Mouse (Mus musculus) lung, postnatal 0 days (tissue): ENCODE data around the gene Mmrn2. TPM values are rescaled to one million over a fixed set of nuclear protein-coding genes. Genes with fewer than 3 reads are reported as not detected.

Experiments used
- ATAC-seq: fragments of 200-750 bp; cut with Nextera tagmentation; 2 replicates; pipeline ENCODE4 v1.8.0; 2017; ENCODE audit warnings: moderate library complexity
- DNase-seq: peaks from one replicate; pipeline ENCODE4 v3.0.0-alpha.2; 2016; ENCODE audit warnings: low spot score
- H3K27ac ChIP-seq: fragments of 300-500 bp; sonication (generic); 2 replicates; pipeline ENCODE4 v1.5.1; 2014; ENCODE audit warnings: antibody characterized with exemption, mild to moderate bottlenecking, low read length, mixed read lengths
- H3K27me3 ChIP-seq: fragments of 300-500 bp; sonication (generic); replicated peaks from 2 replicates; pipeline ENCODE4 v1.6.1; 2014; ENCODE audit warnings: low read length, mixed read lengths; ENCODE audit not compliant: insufficient read depth
- H3K36me3 ChIP-seq: fragments of 300-500 bp; sonication (generic); 2 replicates; pipeline ENCODE4 v1.6.1; 2014; ENCODE audit warnings: low read length, mixed read lengths; ENCODE audit not compliant: insufficient read depth
- H3K4me1 ChIP-seq: fragments of 300-500 bp; sonication (generic); 2 replicates; pipeline ENCODE4 v1.6.1; 2014; ENCODE audit warnings: antibody characterized with exemption, low read depth, low read length, mixed read lengths; ENCODE audit not compliant: insufficient read depth
- H3K4me2 ChIP-seq: fragments of 300-500 bp; sonication (generic); replicated peaks from 2 replicates; pipeline ENCODE4 v1.6.1; 2014; ENCODE audit warnings: low read depth, mild to moderate bottlenecking, low read length, moderate library complexity, mixed read lengths
- H3K4me3 ChIP-seq: fragments of 300-500 bp; sonication (generic); 2 replicates; pipeline ENCODE4 v1.5.1; 2014; ENCODE audit warnings: low read depth, low read length
- H3K9ac ChIP-seq: fragments of 300-500 bp; sonication (generic); replicated peaks from 2 replicates; pipeline ENCODE4 v1.6.1; 2014; ENCODE audit warnings: low read depth, mild to moderate bottlenecking
- H3K9me3 ChIP-seq: fragments of 300-500 bp; sonication (generic); 2 replicates; pipeline ENCODE4 v1.6.1; 2016; ENCODE audit warnings: low read length, mixed read lengths
- CTCF ChIP-seq: IDR thresholded peaks from 2 replicates; pipeline ENCODE4 v1.5.1; 2016; ENCODE audit warnings: antibody characterized with exemption, mild to moderate bottlenecking
- EP300 ChIP-seq: IDR thresholded peaks from 2 replicates; pipeline ENCODE4 v1.6.1; 2016; ENCODE audit warnings: antibody characterized with exemption, mild to moderate bottlenecking, control low read depth
- WGBS: fragments of 180-500 bp; shearing (Covaris S2); extraction: QIAGEN DNeasy Blood & Tissue Kit; methylation state at CpG from one replicate; pipeline ENCODE4 v1.1.7; 2014; 5-methylcytosine and 5-hydroxymethylcytosine counted together
- polyA plus RNA-seq: library from polyadenylated mRNA; unstranded; fragments of >200 nt; fragmentation: Nextera tagmentation; extraction: Ambion mirVana; gene quantifications from 2 replicates; pipeline ENCODE4 v1.2.1, GENCODE M21; 2015

Mmrn2 gene
- polyA plus RNA-seq, 1 experiment from 2014 or later, result 15.4 TPM

- Histone ChIP-seq H3K4me1 (no peaks in the 10 kb centered on the region), H3K4me2 (no peak overlapping the region), H3K9me3 (no peaks in the 10 kb centered on the region), H3K27ac (no peak overlapping the region), H3K9ac (no peak overlapping the region), H3K36me3 (no peaks in the 10 kb centered on the region), H3K27me3 (no peaks in the 10 kb centered on the region), H3K4me3 (no peak overlapping the region)
- no peak for ATAC-seq
- TF ChIP-seq EP300, result no peak
- no peak for TF ChIP-seq CTCF
- DNase-seq, result no peak
- WGBS, result 86% methylated on average over 3 of the region's 3 CpGs
These were observed 65.3 kb downstream of the Mmrn2 start for GRCm38 (mm10) chr14:34440526-34441066.

- H3K36me3 ChIP-seq, result no peaks in the 10 kb centered on the region
- H3K4me1 ChIP-seq, result no peaks in the 10 kb centered on the region
- TF ChIP-seq EP300, result no peak
- no peak for TF ChIP-seq CTCF
- H3K4me2 ChIP-seq, result no peak overlapping the region
- no peak overlapping the region for H3K27ac ChIP-seq
- H3K27me3 ChIP-seq, result no peaks in the 10 kb centered on the region
- DNase-seq, result no peak
- H3K9me3 ChIP-seq, result no peaks in the 10 kb centered on the region
- H3K9ac ChIP-seq, result no peak overlapping the region
- no peak for ATAC-seq
- WGBS, result 83% methylated on average over 4 of the region's 4 CpGs
- no peak overlapping the region for H3K4me3 ChIP-seq
These were observed 67.3 kb downstream of the Mmrn2 start for GRCm38 (mm10) chr14:34442531-34442930.

GRCm38 (mm10) chr14:34444368-34444767 is 69.1 kb downstream of the Mmrn2 start:
- Histone ChIP-seq H3K9ac (no peak overlapping the region), H3K27me3 (no peaks in the 10 kb centered on the region), H3K4me1 (no peaks in the 10 kb centered on the region), H3K9me3 (no peaks in the 10 kb centered on the region), H3K4me2 (no peak overlapping the region), H3K4me3 (no peak overlapping the region), H3K27ac (no peak overlapping the region), H3K36me3 (no peaks in the 10 kb centered on the region)
- no peak for DNase-seq
- no peak for ATAC-seq
- no peak for TF ChIP-seq CTCF
- no peak for TF ChIP-seq EP300
- 79% methylated on average over 5 of the region's 5 CpGs for WGBS

GRCm38 (mm10) chr14:34444924-34445323 is 69.7 kb downstream of the Mmrn2 start:
- Histone ChIP-seq H3K4me3 (no peak overlapping the region), H3K9ac (no peak overlapping the region), H3K27me3 (no peaks in the 10 kb centered on the region), H3K9me3 (no peaks in the 10 kb centered on the region), H3K4me2 (no peak overlapping the region), H3K27ac (no peak overlapping the region), H3K4me1 (no peaks in the 10 kb centered on the region), H3K36me3 (no peaks in the 10 kb centered on the region)
- DNase-seq (no peak), ATAC-seq (no peak)
- no peak for TF ChIP-seq CTCF
- no peak for TF ChIP-seq EP300

- Histone ChIP-seq H3K9ac (no peak overlapping the region), H3K4me1 (no peaks in the 10 kb centered on the region), H3K9me3 (no peaks in the 10 kb centered on the region), H3K27ac (no peak overlapping the region), H3K27me3 (no peaks in the 10 kb centered on the region), H3K4me3 (no peak overlapping the region), H3K4me2 (no peak overlapping the region), H3K36me3 (no peaks in the 10 kb centered on the region)
- ATAC-seq (no peak), DNase-seq (no peak)
- 76% methylated on average over 3 of the region's 3 CpGs for WGBS
- TF ChIP-seq EP300, result no peak
- TF ChIP-seq CTCF, result no peak
These were observed 70.1 kb downstream of the Mmrn2 start for GRCm38 (mm10) chr14:34445348-34445747.

GRCm38 (mm10) chr14:34446624-34447023 is 71.4 kb downstream of the Mmrn2 start:
- 90% methylated on average over 6 of the region's 6 CpGs for WGBS

GRCm38 (mm10) chr14:34447659-34448058 is 72.4 kb downstream of the Mmrn2 start:
- Histone ChIP-seq H3K4me3 (no peak overlapping the region), H3K4me2 (no peak overlapping the region), H3K9me3 (no peaks in the 10 kb centered on the region), H3K9ac (no peak overlapping the region), H3K27me3 (no peaks in the 10 kb centered on the region), H3K36me3 (no peaks in the 10 kb centered on the region), H3K4me1 (no peaks in the 10 kb centered on the region), H3K27ac (no peak overlapping the region)
- TF ChIP-seq CTCF, result no peak
- TF ChIP-seq EP300, result no peak
- WGBS, result 76% methylated on average over 4 of the region's 4 CpGs
- no peak for DNase-seq
- no peak for ATAC-seq

More at GRCm38 (mm10) chr14:34446624-34447023, 71.4 kb downstream of the Mmrn2 start:
- Histone ChIP-seq H3K9ac (no peak overlapping the region), H3K27ac (no peak overlapping the region), H3K4me2 (no peak overlapping the region), H3K36me3 (no peaks in the 10 kb centered on the region), H3K27me3 (no peaks in the 10 kb centered on the region), H3K9me3 (no peaks in the 10 kb centered on the region), H3K4me3 (no peak overlapping the region), H3K4me1 (no peaks in the 10 kb centered on the region)
- ATAC-seq, result no peak
- DNase-seq, result no peak
- TF ChIP-seq CTCF (peak; percentile 15; the same call in 1 of the 2 replicates), EP300 (no peak)
